Mouse (Mus musculus) v-Abl transformed pro-B cells (cell line): ENCODE data around the gene Pes1.

Source experiments
- in situ Hi-C, 2 experiments: fragments of 400-800 bp; cut with MboI; formaldehyde crosslinking; loops; one replicate each; pipeline ENCODE4 v1.15.1; 2025; ENCODE audit not compliant: unreplicated experiment in 2 of 2

Gene Pes1

GRCm38 (mm10) chr11:3961761-3962160 lies 2.0 kb upstream of the Pes1 start:
- in situ Hi-C loops, result no loop called here

GRCm38 (mm10) chr11:3963155-3963554 lies 620 bp upstream of the Pes1 start:
- in situ Hi-C loops, result no loop called here

GRCm38 (mm10) chr11:3964416-3965172 lies 819 bp downstream of the Pes1 start:
- in situ Hi-C loops, result no loop called here

GRCm38 (mm10) chr11:3969837-3970236 lies 6.1 kb downstream of the Pes1 start:
- in situ Hi-C loops, result no loop called here

- in situ Hi-C loops, result no loop called here
Measured at GRCm38 (mm10) chr11:3970361-3970760, 6.6 kb downstream of the Pes1 start.

- in situ Hi-C loops, result no loop called here
Measured at GRCm38 (mm10) chr11:3973081-3973480, 9.3 kb downstream of the Pes1 start.

GRCm38 (mm10) chr11:3974311-3974710 lies 10.5 kb downstream of the Pes1 start:
- in situ Hi-C loops, result no loop called here

- in situ Hi-C loops, result no loop called here
Measured at GRCm38 (mm10) chr11:3976678-3977077, 12.9 kb downstream of the Pes1 start, which contains the start of gene 4930556J24Rik. TSS of gene 4930556J24Rik (minus strand) at chr11:3976778.

GRCm38 (mm10) chr11:3978421-3978820 lies 14.6 kb downstream of the Pes1 start:
- in situ Hi-C loops, result no loop called here

- in situ Hi-C loops, result no loop called here
Measured at GRCm38 (mm10) chr11:3981536-3981935, 17.8 kb downstream of the Pes1 start.

- in situ Hi-C loops, result no loop called here
Measured at GRCm38 (mm10) chr11:3982275-3983209, 18.8 kb downstream of the Pes1 start.

GRCm38 (mm10) chr11:3983291-3983862 lies 19.6 kb downstream of the Pes1 start, which contains the start of gene Gal3st1:
TSS of gene Gal3st1 (plus strand) at chr11:3983636.
- in situ Hi-C loops, result no loop called here

GRCm38 (mm10) chr11:3983863-3984745 lies 20.3 kb downstream of the Pes1 start:
- in situ Hi-C loops, result no loop called here

GRCm38 (mm10) chr11:3989748-3990147 lies 26.0 kb downstream of the Pes1 start:
- in situ Hi-C loops, result no loop called here

- in situ Hi-C loops, result no loop called here
Measured at GRCm38 (mm10) chr11:3993132-3993531, 29.4 kb downstream of the Pes1 start.

GRCm38 (mm10) chr11:3993914-3994313 lies 30.1 kb downstream of the Pes1 start:
- in situ Hi-C loops, result no loop called here

- in situ Hi-C loops, result no loop called here
Measured at GRCm38 (mm10) chr11:3995511-3995910, 31.7 kb downstream of the Pes1 start.

GRCm38 (mm10) chr11:3996840-3997239 lies 33.1 kb downstream of the Pes1 start:
- in situ Hi-C loops, result no loop called here

- in situ Hi-C loops, result no loop called here
Measured at GRCm38 (mm10) chr11:3997978-3998720, 34.4 kb downstream of the Pes1 start.
